Mouse (Mus musculus) left cerebral cortex, adult 11 months (tissue): ENCODE data around the gene Tas1r1.
"Not testable (repeated sequence)": the region's sequence is repeated elsewhere in the genome, so short reads cannot be mapped to it uniquely, and the experiment has no call there.

Experiments
- DNase-seq: peaks from one replicate; pipeline ENCODE4 v3.0.0; 2022; ENCODE audit warnings: low spot score

Gene Tas1r1

GRCm38 (mm10) chr4:152043171-152043570, 4.8 kb upstream of the Tas1r1 start:
- DNase-seq, result no peak

DNA sequence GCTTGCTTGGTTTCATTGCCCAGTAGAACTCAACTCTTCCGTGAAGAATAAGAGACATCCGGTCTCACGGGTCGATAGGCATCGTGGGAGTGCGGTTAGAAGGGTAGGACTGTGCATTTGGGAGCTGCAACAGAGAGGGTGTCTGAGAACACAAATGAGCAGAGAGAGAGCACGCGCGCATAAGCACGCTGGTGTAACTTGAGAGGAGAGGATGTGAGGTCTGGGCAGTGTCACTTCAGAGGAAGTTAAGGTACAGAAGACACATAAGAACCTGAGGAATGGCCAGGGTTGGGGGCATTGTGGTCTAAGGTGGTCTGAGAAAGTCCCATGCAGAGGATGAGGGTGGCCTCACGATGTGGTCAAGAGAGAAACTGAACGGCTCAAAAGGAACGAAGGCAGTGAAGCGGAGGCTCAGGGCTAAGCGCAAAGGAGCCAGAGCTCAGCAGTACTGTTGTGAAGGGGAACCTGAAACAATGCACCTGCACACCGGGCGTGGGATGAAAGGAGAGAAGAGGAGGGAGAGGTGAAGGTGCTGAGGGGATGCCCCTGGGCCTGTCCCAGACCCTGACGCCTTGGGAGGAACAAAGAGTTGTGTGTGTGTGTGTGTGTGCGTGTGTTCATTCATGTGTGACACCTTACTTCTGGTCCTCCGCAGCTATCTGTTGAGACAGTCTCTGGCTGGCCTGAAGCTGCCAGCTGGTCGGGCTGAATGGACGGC, 3.7 kb upstream of the Tas1r1 start:
- DNase-seq, result no peak

- DNase-seq, result no peak
Measured at GRCm38 (mm10) chr4:152039831-152040310, 1.5 kb upstream of the Tas1r1 start.

DNA sequence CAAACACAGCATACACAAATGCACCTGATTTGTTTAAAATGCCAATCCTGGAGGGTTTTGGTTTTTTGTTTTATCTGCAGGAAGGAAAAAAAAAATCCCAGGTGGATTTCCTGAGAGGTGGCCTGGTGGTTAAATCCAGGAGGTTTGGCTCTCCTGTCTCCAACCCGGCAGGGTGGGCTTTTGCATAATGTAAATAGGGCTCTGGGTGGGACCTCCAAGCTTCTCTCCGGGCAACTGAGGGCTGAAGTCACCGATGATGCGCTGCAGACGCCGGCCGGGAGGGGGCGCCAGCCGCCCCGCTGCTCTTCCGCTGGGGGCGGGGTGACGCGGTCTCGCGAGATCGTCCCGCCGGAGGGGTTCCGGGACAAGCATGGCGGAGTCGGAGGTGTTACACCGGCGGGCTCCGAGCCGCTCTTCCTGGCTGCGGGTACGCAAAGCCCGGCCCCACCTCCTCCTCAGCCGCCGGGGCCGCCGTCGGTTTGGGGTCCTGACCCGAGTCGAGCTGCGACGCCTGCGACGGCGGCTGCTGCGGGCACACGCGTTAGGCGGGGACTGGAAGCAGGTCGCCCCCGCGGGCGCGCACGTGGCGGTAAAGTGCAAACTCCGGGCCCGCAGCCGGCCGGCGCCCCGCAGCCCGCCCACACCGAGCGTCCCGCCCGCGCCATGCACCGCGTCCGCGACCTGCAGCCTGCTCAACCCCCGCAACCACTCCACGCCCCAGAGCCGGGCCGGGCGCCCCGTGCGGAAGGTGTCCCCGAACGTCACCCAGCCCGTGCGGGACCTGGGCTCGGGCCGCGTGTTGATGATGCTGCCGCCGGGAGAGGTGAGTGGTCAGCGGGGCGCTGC, 840 bp upstream of the Tas1r1 start, which contains the start of gene Nol9:
TSS of gene Nol9 (plus strand) at position 337 of the 846 bp plus-strand sequence.
- peak; percentile 87 for DNase-seq

- not testable (repeated sequence) for DNase-seq
Measured at GRCm38 (mm10) chr4:152036464-152036863, 1.9 kb downstream of the Tas1r1 start.

- DNase-seq, result no peak
Measured at GRCm38 (mm10) chr4:152032922-152033321, 5.4 kb downstream of the Tas1r1 start.

- no peak for DNase-seq
Measured at GRCm38 (mm10) chr4:152029997-152030396, 8.4 kb downstream of the Tas1r1 start.

DNA sequence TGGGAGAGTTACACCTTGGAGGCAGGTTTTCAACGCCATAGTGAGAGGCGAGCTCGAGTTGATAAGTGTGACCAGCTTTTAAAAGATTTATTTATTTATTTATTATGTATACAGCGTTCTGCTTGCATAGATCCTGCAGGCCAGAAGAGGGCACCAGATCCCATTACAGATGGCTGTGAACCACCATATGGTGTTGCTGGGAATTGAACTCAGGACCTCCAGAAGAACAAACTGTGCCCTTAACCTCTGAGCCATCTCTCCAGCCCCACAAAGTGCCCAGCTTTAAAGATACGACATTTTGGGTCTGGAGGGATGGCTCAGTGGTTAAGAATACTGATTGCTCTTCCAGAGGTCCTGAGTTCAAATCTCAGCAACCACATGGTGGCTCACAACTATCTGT, 9.3 kb downstream of the Tas1r1 start:
- DNase-seq, result no peak

GRCm38 (mm10) chr4:152028456-152028855, 9.9 kb downstream of the Tas1r1 start:
- no peak for DNase-seq

DNA sequence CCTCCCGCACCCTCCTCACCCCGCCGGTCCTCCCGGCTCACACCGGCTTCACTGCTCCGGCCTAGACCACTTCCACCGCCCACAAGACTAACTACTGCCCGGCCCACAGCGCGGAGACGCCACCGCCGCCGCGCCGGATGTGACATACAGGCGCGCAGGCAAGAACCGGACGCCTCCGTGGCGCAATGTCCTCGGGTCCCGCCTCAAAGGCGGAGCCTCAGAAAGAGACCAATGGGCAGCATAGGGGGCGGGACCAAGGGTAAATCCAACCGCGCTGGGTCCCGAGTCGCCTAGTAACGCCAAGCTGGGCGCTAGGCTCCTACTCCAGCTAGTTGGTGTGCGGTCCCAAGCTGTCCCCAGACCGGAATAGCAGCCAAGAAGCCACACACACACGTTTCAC, 10.8 kb downstream of the Tas1r1 start, which contains the start of gene Zbtb48:
TSS of gene Zbtb48 (minus strand) at position 148 of the 400 bp plus-strand sequence.
- peak; percentile 95 for DNase-seq

DNA sequence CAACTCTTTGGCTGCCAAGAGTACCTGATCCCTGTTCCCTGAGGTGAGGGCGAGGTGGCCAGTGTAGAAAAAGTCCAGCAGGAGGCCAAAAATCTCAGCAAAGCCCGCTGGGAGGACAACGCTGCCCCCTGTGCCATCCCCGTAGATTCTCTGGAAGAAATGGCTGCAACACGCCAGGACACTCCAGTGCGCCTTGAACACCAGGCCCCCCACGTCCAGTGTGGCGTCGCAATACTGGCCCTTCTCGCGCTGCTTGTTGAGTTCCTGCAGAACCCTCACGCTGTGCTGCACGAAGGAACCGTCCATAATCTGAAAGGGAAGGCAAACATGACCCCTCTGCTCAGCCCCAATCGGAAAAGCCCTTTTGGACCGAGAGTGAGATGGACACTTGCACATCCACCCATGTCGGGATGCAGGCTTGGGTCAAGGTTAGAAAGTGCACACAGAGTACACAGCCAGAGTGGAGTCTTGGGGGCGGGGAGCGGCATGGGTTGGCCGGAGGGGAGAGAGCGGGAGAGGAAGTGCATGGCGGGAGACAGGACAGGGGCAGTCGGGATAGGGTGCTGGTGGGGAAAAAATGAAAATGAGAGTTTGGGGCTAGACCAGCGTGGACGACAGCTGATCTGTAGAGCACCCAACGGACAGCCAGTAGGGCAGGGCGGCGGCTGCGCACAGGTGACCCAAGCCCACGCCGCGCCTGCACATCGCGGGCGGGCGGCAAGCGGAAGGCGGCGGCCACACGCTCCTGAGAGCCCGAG, 11.4 kb downstream of the Tas1r1 start:
- no peak for DNase-seq

DNA sequence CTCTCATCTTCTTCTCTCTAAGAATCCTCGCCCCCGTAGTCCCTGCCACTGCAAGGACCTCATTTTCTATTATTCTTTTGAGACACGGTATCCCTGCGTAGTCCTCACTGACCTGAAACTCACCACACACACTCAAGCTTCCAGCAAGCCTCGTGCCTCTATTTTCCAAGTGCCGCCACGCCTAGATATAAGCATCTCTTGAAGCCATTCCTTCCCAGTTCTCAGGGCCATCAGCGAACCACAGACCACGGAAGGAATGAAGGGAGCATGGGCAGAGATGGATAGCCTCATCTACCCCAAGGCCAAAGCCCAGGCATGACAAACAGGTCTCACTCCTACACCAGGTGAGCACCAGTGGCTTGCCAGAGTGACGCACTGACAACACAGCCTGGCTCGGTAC, 13.8 kb downstream of the Tas1r1 start:
- DNase-seq, result no peak

DNA sequence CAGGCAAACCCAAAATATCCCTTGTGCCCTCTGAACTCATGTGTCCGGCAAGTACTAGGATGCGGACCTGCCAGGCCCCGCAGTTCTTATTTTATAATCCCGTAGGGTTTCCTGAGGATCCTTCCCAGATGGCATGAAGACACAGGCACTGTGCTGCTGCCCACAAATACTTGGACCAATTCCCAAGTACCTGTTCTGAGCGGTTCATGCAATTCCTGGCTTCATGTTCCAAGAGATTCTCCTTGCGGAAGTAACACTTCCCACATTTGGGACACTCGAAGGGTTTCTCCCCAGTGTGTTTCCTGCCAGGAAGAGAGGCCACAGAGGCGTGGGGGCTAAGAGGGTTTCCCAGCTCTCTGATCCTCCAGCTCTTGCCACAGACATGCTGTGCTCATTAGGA, 15.9 kb downstream of the Tas1r1 start:
- DNase-seq, result no peak

DNA sequence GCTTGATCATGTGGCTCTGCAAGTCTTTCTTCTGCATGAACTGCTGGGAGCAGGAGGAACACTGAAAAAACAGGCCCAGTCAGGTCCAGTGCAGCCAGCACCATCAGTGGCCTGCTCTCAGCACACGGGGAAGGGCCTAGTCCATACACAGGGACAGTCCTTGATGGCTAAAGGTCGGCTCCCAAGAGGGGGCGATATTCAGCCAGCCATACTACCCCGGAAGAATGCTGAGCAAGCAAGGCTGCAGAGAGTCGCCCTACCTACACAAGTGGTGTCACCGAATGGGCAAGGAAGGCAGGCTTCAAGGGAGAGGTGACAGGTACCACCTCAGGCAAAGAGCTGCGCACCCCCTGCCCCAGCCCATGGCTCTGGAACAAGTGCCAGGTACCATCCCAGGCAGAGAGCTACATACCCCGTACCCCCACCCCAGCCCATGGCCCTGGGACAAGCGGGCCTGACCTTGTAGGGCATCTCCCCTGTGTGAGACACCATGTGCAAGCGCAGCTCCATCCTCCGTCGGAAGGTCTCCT, 16.7 kb downstream of the Tas1r1 start:
- DNase-seq, result no peak

GRCm38 (mm10) chr4:152020024-152020423, 18.3 kb downstream of the Tas1r1 start:
- no peak for DNase-seq

DNA sequence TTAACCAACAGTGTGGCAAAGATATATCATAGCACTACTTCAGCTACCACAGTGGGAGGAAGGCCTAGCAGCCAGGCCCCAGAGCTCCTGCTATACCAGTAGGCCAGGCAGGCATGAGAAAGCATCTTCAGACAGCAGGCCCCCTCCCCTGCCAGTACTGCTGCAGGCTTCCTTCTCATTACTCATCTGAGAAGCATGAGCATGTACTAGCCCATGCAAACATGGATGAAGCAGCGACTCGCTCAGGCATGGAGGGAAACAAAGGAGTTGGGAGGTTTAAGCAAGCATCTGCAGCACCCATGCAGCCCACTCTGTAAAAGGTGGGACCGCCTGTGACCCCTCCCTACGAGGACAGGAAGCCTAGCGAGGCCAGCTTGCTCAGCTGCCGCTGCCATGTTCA, 19.3 kb downstream of the Tas1r1 start:
- DNase-seq, result no peak

- DNase-seq, result no peak
Measured at GRCm38 (mm10) chr4:152013036-152013813, 25.1 kb downstream of the Tas1r1 start.

DNA sequence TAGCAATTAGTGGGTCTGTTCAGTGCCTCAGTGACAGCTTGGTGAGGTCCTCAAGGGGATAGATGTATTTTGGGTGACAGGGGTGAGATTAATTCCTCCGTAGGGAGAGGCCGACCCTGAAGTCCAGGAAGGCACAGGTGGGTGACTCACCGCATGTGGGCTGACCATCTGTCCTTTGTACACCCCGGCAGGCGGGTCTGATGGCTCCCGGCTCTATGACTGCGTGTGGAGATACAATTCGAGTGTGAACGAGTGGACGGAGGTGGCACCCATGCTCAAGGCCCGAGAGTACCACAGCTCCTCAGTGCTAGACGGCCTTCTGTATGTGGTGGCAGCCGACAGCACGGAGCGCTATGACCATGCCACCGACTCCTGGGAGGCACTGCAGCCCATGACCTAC, 26.3 kb downstream of the Tas1r1 start:
- DNase-seq, result no peak

DNA sequence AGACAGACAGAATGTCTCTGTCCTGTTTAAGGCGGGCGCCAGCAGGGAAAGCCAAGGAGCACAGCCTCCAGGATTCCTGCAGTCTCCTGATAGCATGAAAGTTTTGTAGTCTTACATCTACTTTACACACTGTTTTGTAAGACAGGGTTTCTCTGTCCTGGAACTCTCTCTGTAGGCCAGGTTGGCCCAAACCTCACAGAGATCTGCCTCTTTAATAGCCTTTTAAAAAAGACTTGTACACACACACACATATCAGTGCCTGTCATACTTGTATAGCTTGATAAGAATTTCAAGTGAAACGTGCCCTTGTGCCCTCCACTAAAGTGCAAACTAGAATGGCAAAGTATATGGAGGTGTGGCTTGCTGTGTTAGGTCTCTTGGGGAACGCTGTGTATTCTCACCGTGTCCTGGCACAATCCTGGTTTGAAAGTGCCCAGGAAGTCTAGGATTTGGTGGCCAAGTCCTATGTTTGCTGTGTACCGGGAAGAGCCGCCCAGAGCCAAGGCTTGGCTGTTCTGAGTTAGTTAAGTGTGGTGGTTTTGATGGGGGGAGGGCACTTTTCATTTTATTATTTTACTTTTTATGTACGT, 27.1 kb downstream of the Tas1r1 start:
- DNase-seq, result no peak

DNA sequence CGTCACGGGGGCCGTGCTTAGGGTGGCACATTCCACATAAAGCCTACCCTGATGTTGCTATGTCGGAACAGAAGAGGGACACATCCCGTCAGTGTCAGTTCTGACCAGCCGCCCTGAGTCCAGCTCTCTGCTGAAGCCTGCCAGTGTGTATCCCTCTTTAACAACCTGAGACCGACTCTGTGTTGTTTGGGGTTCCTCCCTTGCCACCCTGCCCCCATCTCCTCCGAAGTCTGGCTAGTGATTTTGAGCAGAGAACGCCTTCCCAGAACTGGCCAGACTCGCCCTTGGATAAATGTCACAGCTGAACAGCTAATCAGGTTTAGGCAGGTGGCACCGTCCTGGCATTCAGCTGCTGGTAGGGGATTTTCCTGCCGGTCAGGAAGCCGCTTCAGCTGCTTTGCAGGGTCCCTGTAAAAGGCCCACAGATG, 27.6 kb downstream of the Tas1r1 start:
- no peak for DNase-seq
